Mouse (Mus musculus): ENCODE data around the gene Gstt4.

DNA sequence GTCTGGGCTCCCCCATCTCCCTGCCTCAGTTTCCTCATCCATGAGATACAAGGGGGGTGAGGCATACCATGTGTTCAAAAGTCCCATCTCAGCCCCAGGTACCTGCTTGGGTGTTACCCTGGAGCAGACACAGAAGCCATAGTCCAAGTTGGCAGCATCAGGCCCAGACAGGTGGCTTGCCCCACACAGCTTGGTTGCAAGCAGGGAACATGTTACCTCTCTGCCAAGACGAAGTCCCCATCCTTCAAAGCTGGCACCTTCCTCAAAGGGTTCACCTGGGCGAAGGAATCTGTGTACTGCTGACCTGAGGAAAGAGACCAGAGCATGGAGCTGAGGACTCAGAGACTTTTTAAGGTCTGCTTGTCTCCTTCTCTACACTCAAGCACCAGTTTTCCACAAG lies 44.5 kb downstream of the Gstt4 start:
- TF ChIP-seq CTCF (IDR thresholded peaks at IDR 0.05; ENCODE audit: control insufficient read depth, insufficient read depth, low read length) (no peak), POLR2A (IDR thresholded peaks at IDR 0.05; ENCODE audit: borderline replicate concordance, control insufficient read depth, low read depth, low read length) (no peak)
